In genomic region chr5:4948090-4948954, GRCm38 (mm10) we compare ENCODE assay signal across 8 mouse cellular contexts.
DNase-seq lines count a peak whose midpoint lies in the region; ATAC-seq lines count a peak whose summit lies in the region.
"Had no signal": no experiment of that assay in that cellular context is flagged by ENCODE, and none has a peak within 500 bp of the region (broad histone marks: within the 10 kb centered on the region; RNA-seq: fewer than 3 reads in every experiment).

No protein-coding gene starts in this region.

- peak; percentile 65 to 78 for DNase-seq in left cerebral cortex, postnatal 14 days (ENCODE audit: low spot score in 2 of 2)
- DNase-seq in left cerebral cortex, adult 8-10 months (ENCODE audit: low spot score in 2 of 2): no peak
- peak; percentile 32 for DNase-seq in R1 (ENCODE audit: low read depth, low spot score)
- peak; percentile 57 for DNase-seq in embryo, embryonic 11 days
- no peak for DNase-seq in spleen, adult 12 weeks (ENCODE audit: low spot score)
- no peak for DNase-seq in heart, postnatal 14 days

- H3K4me2 ChIP-seq in midbrain, embryonic 16.5 days (ENCODE audit: low read length): no peak overlapping the region

- ATAC-seq in midbrain, embryonic 16.5 days: peak; percentile 73

- WGBS in midbrain, embryonic 16.5 days: 36% methylated on average over 3 of the region's 3 CpGs

- H3K4me1 ChIP-seq in midbrain, embryonic 16.5 days (ENCODE audit: control insufficient read depth, insufficient read depth, low read length): peaks cover 12% of the 10 kb centered on the region

- H3K9ac ChIP-seq in midbrain, embryonic 16.5 days (ENCODE audit: low read depth, low read length): no peak overlapping the region
- H3K9ac ChIP-seq: liver, embryonic 14.5 days had no signal

- H3K9me3 ChIP-seq in midbrain, embryonic 16.5 days (replicated peaks; ENCODE audit: control insufficient read depth, low read length, poor library complexity, severe bottlenecking): no peaks in the 10 kb centered on the region

- peak overlapping the region; percentile 73 for H3K27ac ChIP-seq in midbrain, embryonic 16.5 days (ENCODE audit: low read length)
- H3K27ac ChIP-seq: liver, embryonic 14.5 days had no signal

- no peaks in the 10 kb centered on the region for H3K36me3 ChIP-seq in midbrain, embryonic 16.5 days (ENCODE audit: control insufficient read depth, insufficient read depth, low read length)

- intact Hi-C loops in left cerebral cortex, postnatal 14 days (cut with DNase I): loop anchor here (5.0 kb wide), 1 partner anchor 686 kb away; no protein-coding TSS in a partner anchor
- intact Hi-C loops in heart, postnatal 14 days (cut with DNase I): loop anchor here (10.0 kb wide), 1 partner anchor 744 kb away; no protein-coding TSS in a partner anchor

- no peak overlapping the region for H3K4me3 ChIP-seq in midbrain, embryonic 16.5 days (ENCODE audit: low read depth, low read length)

- H3K27me3 ChIP-seq in midbrain, embryonic 16.5 days (ENCODE audit: control insufficient read depth, insufficient read depth, low read depth, low read length): no peaks in the 10 kb centered on the region

Comparison
In these comparisons a context has a peak if more than half of its experiments do, and no peak if none do; other contexts are left out.
1. DNase-seq: peak in left cerebral cortex, postnatal 14 days (2 of 2), R1 (single experiment) and embryo, embryonic 11 days (single experiment); none in left cerebral cortex, adult 8-10 months (0 of 2), spleen, adult 12 weeks (single experiment) and heart, postnatal 14 days (0 of 2).